ENCODE assay signal across 10 mouse cellular contexts in the genomic region with DNA sequence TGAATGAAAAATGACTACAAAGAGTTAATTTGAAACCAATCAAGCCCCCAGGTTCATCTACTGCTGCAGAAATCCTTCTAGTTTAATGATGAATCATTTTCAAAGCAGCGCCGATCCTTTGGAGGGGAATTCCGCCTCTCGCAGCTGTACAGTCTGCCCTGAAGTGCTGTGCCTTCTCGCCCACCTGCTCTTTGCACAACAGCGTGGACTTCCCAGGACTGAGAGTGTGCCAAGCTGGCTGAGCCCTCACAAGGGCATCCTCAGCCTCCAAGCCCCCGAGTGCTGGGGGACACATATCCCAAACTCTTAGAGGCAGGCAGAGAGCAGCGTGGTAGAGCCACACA.
DNase-seq lines count a peak whose midpoint lies in the region; ATAC-seq lines count a peak whose summit lies in the region.
"Had no signal": no experiment of that assay in that cellular context is flagged by ENCODE, and none has a peak within 500 bp of the region (broad histone marks: within the 10 kb centered on the region; RNA-seq: fewer than 3 reads in every experiment).

No protein-coding gene starts in this region.

- no peaks in the 10 kb centered on the region for H3K36me3 ChIP-seq in hindbrain, embryonic 10.5 days
- no peaks in the 10 kb centered on the region for H3K36me3 ChIP-seq in midbrain, embryonic 11.5 days (ENCODE audit: control insufficient read depth, insufficient read depth, low read length)

- H3K27me3 ChIP-seq in hindbrain, embryonic 10.5 days (ENCODE audit: insufficient read depth, poor library complexity, severe bottlenecking): peaks cover 3% of the 10 kb centered on the region; the same call in 1 of the 2 replicates
- H3K27me3 ChIP-seq in midbrain, embryonic 11.5 days (ENCODE audit: control insufficient read depth, insufficient read depth, low read length): no peaks in the 10 kb centered on the region; the same call in 1 of the 2 replicates

- H3K27ac ChIP-seq in hindbrain, embryonic 10.5 days: peak overlapping the region; percentile 50; the same call in 1 of the 2 replicates
- H3K27ac ChIP-seq in midbrain, embryonic 11.5 days (ENCODE audit: low read depth, low read length): no peak overlapping the region

- ATAC-seq in frontal cortex, adult (ENCODE audit: low TSS enrichment): peak; percentile 52; the same call in 1 of the 2 replicates
- peak; percentile 35; the same call in 1 of the 2 replicates for ATAC-seq in midbrain, embryonic 11.5 days (ENCODE audit: low FRiP score)
- ATAC-seq in megakaryocyte-erythroid progenitor cell, adult 5-6 weeks (replicated peaks; ENCODE audit: low FRiP score, low TSS enrichment, poor library complexity, severe bottlenecking): no peak

- H3K4me3 ChIP-seq in hindbrain, embryonic 10.5 days: peak overlapping the region; percentile 32; the same call in 1 of the 2 replicates
- peak overlapping the region; percentile 17; the same call in 1 of the 2 replicates for H3K4me3 ChIP-seq in midbrain, embryonic 11.5 days (ENCODE audit: low read depth, low read length)

- peaks cover 11% of the 10 kb centered on the region; the same call in 1 of the 2 replicates for H3K4me1 ChIP-seq in hindbrain, embryonic 10.5 days (replicated peaks)
- H3K4me1 ChIP-seq in midbrain, embryonic 11.5 days (ENCODE audit: control insufficient read depth, insufficient read depth, low read length): peaks cover 10% of the 10 kb centered on the region

- DNase-seq in frontal cortex, adult 2 months (ENCODE audit: extremely low spot score in 1 of 2, low spot score in 1 of 2): no peak
- DNase-seq in CD4-positive, CD25-positive, alpha-beta regulatory T cell, adult 2 months (ENCODE audit: low read depth, low spot score): peak; percentile 43
- peak; percentile 9 for DNase-seq in hindbrain, embryonic 10.5 days (ENCODE audit: low spot score)
- DNase-seq in midbrain, embryonic 11.5 days (ENCODE audit: low spot score, missing footprints): peak; percentile 93
- DNase-seq in gastrocnemius, adult 8-10 months (ENCODE audit: low spot score in 2 of 2): no peak
- no peak for DNase-seq in urinary bladder, postnatal 36 days (ENCODE audit: low spot score in 2 of 2)
- DNase-seq: kidney, adult 11 months; lung, postnatal 10 days had no signal

- H3K9me3 ChIP-seq in hindbrain, embryonic 10.5 days: no peaks in the 10 kb centered on the region
- H3K9me3 ChIP-seq in midbrain, embryonic 11.5 days (ENCODE audit: control insufficient read depth, low read length): no peaks in the 10 kb centered on the region

- 63% methylated on average over 8 of the region's 8 CpGs for WGBS in hindbrain, embryonic 10.5 days
- 38% methylated on average over 8 of the region's 8 CpGs for WGBS in midbrain, embryonic 11.5 days

- peak overlapping the region; percentile 40 for H3K4me2 ChIP-seq in midbrain, embryonic 11.5 days

- peak overlapping the region; percentile 40; the same call in 1 of the 2 replicates for H3K9ac ChIP-seq in midbrain, embryonic 11.5 days (ENCODE audit: low read length)

Comparison
In these comparisons a context has a peak if more than half of its experiments do, and no peak if none do; other contexts are left out.
1. DNase-seq: peak in CD4-positive, CD25-positive, alpha-beta regulatory T cell, adult 2 months (single experiment), hindbrain, embryonic 10.5 days (single experiment) and midbrain, embryonic 11.5 days (single experiment); none in frontal cortex, adult 2 months (0 of 2), gastrocnemius, adult 8-10 months (0 of 2) and urinary bladder, postnatal 36 days (0 of 2).